Mouse (Mus musculus): ENCODE data around the gene C5ar2.

Gene C5ar2

DNA sequence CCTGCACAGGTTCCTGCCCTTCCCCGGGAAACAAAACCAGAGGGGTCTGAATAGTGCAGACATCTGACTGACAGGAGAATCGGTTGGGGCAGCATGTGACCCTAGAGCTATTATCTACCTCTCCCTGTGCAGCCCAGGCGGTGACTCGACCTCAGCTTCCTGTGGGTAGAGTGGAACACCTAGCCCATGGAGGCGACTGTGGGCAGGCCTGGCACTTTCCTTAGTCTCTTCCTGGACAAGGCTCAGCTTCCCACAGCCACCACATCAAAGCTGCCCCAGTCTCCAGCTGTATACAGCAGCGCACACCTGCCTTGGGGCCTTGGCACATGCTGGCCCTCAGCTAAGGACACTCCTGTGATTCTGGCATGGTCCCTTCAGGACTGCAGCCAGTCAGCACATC, 42.8 kb downstream of the C5ar2 start:
- no peak for DNase-seq (ENCODE audit: low spot score in 2 of 2)

GRCm38 (mm10) chr7:16198540-16198939, 45.4 kb downstream of the C5ar2 start:
- no peak for DNase-seq (ENCODE audit: low spot score in 2 of 2)

GRCm38 (mm10) chr7:16197166-16197565, 46.8 kb downstream of the C5ar2 start:
- DNase-seq (ENCODE audit: low spot score in 2 of 2): no peak

- DNase-seq (ENCODE audit: low spot score in 2 of 2): no peak
Measured at GRCm38 (mm10) chr7:16196616-16197015, 47.3 kb downstream of the C5ar2 start.

- DNase-seq (ENCODE audit: low spot score in 2 of 2): no peak
Measured at GRCm38 (mm10) chr7:16193702-16194101, 50.3 kb downstream of the C5ar2 start.

GRCm38 (mm10) chr7:16192315-16192714, 51.6 kb downstream of the C5ar2 start:
- DNase-seq (ENCODE audit: low spot score in 2 of 2): peak; percentile 75 to 88

- DNase-seq (ENCODE audit: low spot score in 2 of 2): no peak
Measured at GRCm38 (mm10) chr7:16187494-16187893, 56.5 kb downstream of the C5ar2 start.
